Mouse (Mus musculus) layer of hippocampus, adult 9-11 months (tissue): ENCODE measurements at regions not wholly inside any gene's neighbourhood (a gene's known extent, or its start where the extent isn't known, plus 50 kb on each side); places are given as distances from the start of the nearest gene placed in this dataset.
"Not testable (repeated sequence)": the region's sequence is repeated elsewhere in the genome, so short reads cannot be mapped to it uniquely, and the experiment has no call there.

ENCODE experiments used
- DNase-seq: peaks from one replicate; pipeline ENCODE4 v3.0.0; 2022

DNA sequence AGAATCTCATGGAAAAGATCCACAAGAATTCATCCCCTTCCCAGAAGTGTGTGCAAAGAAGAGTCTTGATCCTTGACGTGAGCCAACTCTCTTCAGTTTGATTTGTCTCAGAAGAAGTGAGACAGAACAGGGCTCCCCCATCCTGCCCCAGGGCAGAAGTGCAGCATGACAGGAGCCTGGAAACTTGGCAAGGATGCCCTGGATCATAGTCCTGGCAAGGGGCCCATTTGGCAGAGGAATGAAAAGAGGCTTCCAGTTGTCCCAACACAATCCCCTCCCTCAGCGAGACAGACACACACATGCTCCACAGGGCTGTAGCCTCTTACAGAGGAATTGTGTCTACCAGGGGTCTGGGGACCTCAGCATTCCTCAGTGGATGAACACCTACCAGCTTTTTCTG lies 102.7 kb downstream of the Ptpn20 start:
- DNase-seq = peak; percentile 16

DNA sequence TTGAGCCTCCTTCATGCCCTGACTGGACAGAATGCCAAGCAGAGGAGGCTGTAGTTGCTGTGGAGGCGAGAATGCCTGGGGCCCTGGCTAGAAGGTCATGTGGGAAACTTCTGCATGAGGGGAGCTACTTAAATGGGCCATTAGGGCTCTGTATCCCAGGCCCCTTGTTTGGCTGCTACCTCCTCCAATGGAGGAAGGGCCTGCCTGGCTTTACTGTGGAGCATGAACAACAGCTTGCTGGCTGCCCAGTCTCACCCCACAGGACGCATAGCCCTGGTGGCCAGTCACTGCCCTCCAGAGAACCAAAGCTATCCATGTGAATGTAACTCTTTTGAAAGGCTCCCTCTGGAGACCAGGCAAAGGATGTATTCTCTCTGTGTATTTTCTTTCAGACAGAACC lies 105.2 kb downstream of the Ptpn20 start:
- no peak for DNase-seq

DNA sequence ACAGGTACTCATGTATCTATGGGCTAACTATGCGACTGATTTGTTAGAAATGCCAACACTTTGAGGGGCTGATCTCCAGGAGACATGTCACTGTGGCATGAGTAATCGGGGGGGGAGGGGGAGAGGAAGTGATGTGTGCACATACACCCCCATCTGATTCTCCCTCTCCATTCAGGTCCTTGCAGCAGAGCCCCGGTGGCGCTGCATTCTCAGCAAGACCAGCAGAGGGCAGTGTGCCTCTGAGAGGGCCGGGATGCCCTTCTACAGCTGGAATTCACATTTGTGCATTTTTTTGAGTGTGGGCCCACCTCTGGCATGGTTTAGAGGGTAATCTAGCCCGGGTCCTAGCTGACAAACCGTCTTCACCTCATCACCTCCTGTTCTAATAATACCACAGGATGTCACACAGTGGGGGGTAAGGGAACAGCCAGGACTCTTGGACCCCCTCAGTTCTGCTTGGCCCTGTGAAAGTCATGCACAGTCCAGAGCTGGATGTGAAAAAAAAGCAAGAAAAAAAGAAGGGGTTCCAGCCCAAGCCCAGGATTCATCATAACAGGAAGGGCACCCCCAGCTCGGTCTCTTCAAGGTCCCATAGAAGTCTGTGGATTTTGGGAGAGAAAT lies 106.5 kb downstream of the Ptpn20 start:
- peak; percentile 31 for DNase-seq

DNA sequence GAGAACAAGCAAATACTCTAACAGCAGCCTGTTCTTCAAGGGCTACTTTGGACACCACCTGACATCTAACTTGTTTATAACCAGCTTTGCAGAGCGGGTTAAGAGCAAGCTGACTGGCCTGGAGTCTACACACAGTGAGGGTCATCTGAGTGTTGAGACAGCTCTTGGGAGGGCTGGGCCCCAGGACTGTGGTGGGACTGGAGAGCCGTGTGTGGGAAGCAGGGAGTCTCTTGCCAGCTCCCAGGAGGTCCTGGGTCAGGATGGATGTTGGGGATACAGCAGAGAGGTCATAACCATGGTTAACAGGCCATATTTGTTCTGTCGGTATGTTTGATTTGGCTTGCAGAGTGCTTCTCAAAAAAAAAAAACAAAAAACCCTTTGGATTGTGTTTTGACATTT lies 107.8 kb downstream of the Ptpn20 start:
- DNase-seq = no peak

DNA sequence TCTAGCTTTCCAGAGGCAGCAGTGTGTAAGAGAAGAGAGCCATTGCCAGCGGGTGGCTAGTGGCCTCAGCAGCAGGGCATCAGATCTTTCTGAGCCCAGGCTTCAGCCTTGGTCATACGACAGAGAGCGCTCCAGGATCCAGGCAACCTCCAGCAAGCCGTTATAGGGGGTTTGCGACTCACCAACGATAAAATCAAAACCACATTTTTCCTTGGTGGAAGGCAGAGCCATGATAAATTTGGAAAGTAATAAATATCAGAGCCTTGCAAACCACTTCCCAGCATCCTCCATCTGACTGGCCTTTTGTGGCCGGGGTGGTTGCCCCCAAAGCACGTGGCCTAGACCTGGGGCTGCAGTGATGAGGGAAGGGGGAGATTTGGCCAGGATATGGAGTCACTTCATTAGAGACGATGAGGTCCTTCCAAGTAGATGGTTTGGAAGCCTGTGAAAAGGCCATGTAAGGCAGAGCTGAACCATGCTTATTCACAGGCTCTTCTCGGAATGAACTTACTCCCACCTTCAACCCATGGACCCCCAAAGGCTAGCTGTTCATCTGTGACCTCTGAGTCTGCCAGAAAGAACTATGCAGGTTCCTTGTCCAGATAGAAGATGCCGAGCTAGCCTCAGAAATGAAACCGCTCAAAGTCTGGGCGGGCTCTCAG lies 110.9 kb downstream of the Ptpn20 start:
- no peak for DNase-seq

DNA sequence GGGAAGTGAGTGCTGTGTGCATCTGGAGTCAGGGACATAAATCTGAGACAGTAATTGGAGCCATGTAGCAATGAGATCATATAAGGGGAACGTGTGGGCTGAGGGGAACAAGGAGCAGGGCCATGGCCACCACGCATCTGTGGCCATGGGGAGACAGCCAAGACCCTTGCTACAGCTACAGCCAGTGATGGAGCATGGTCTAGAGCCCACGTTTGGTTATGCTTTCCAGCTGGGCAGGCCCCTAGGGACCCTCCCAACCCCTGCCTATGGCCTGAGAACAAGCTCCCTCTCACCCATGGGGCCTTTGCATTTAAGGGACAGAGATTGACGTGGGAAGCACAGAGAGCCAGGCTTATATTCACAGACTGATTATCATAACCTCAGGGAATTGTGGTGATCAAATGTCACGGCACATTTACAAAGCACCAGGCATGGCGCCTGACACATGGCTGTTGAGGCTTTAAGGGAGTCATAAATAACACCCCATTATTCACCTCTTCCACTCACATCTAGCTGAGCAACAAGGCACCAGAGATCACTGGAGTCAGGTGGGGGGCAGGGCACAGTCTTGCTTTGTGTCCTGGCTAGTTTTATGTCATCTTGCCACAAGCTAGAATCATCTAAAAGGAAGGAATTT lies 118.8 kb downstream of the Ptpn20 start:
- no peak for DNase-seq

DNA sequence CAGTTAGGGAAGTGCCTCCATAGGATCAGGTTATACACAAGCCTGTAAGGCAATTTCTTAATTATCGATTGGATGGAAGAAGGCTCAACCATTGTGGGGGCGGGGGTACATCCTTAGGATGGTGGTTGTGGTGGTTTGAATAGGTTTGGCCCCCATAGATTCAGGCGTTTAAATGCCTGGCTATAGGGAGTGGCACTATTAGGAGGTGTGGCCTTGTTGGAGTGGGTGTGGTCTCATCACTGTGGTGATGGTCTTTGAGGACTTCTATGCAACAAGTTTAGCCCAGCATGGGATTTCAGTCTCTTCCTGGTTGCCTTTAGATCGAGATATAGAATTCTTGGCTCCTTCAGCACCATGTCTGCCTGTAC lies 119.3 kb downstream of the Ptpn20 start:
- no peak for DNase-seq

DNA sequence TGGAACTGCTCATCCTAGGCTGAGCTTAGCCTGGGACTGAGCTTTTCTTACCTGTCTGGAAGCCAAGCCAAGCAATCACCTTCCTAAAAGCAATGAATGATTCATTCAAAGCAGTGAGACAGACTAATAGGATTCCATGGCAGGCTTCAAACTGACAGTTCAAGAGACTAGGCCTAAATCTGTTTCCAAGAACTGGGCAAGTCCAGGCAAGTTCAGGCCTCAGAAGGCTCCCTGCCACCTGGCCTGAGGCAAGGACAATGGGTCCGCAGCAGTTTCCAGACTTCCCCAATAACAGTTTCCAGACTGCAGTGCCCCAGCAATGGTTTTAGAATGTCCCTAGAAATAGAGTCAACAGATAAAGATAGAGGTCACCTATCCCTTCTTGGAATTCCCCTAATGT lies 123.5 kb downstream of the Ptpn20 start:
- no peak for DNase-seq

DNA sequence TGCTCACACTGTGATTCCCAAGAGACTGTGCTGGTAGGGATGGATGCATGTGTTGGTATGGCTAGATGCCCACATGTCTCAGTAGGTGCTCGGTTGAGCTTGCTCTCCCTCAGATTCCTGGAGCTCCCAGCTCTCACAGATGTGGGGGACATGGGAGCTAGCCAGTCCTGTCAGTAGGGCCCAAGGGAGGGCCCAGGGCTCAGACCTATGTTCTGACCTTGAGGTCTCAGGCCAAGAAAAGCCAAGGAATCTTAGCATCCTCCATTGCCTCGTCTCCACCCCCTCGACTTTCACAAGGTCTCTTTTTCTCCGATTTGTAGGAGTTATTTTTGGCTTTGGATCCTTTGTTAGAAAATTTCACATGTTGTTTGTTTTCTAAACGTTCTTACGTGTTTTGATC lies 130.6 kb downstream of the Ptpn20 start:
- no peak for DNase-seq

DNA sequence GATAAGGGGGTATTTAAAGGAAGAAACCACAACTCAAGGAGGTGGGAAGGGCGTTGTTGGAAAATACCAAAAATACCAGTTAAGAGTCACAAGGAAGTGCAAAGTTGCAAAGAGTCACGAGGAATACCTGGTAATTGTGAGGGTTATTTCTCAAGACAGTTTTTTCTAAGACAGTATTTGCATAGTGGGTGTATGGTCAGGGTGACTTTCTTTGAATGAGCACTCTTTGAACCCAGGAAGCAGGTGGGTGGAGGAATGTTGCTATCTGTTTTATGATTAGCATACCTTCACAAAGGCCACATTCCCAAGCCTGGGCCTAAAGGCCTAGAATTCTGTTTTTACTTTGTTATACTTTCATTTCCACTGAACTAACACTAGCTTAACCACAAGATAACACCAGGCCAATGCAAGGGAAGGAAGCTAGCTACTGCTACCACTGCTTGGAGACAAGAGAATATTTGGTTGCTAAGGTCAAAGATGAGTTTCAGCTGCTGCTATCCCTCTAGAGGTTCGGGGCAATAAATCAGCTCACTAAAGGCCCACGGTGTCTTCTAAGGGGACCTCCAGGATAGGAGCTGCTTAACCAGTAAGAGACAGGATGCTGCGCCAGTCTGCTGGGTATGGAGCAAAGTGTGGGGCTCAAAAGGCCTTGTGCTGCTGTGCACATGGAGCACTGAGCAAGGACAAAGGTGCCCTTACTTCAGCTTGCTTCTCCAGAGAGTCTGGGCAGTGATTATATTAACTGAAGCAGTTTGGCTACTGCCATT lies 133.6 kb downstream of the Ptpn20 start:
- not testable (repeated sequence) for DNase-seq

DNA sequence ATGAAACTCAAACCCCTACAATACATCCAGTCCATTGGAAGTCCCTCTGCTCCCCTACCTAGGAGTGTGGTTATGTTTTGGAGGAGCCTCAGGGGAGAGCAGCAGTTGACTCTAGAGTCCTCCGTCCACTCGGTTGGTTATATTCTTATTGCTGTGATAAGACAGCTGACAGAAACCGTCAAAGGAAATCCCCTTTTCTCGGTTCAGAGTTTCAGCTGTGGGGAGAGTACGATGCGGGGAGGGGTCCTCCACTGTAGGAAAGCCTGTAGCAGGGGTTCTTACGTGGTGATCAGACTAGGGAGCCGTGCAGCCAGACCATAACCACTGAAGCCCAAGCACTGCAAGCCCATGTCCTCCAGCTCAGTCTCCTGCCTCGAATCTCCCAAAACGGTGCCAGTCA lies 137.5 kb downstream of the Ptpn20 start:
- no peak for DNase-seq

DNA sequence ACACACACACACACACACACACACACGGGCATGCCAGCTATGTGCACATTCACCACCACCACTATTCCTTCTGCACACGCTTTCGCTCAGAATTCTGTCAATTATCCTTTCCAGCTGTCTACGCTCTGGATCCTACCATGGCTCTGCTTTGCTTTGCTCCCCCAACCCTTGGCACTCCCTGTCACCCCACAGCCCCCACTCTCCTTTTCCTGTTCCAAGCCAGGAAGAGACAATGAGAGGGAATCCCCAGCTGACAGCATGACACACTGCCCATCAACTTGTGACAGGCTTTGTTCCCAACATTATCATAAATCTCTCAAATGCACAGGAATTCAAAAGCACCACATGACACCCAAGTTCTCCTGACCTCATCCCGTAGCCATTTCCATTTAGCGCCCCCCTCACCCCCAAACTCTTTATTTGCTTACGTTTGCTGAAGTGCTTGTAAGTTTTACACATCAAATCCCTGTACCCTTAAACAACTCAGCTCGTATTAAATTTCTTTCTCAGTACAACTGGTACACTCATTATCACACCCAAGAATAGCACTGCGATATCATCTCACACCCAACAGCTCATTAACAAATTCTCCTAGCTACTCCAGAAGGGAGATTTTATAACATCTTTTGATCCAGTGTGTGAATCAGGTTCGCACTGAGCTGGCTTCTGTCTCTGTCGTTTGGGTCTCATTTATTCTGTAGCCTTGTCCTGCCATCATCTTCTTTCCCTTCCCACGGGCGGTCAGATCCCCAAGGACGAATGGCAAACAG lies 140.3 kb downstream of the Ptpn20 start:
- peak; percentile 16 for DNase-seq

DNA sequence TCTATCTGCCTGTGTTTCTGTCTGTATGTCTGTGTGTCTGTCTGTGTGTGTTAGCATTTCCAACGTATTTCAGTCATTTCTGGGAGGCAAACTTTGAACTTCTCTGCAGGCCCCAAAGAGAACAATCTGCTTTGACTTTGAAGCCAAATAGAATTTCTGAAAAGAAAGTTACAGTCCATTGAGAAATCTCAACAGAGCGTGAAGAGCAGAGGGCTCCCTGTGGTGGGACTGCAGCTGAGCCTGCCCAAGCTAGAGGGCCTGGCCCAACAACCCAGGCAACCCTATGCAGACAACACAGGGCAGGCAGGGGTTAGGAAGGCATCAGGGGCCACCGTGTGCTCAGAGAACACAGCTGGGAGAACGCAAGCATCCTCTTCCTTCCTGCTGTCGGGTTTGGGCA lies 143.7 kb downstream of the Ptpn20 start:
- DNase-seq = no peak

DNA sequence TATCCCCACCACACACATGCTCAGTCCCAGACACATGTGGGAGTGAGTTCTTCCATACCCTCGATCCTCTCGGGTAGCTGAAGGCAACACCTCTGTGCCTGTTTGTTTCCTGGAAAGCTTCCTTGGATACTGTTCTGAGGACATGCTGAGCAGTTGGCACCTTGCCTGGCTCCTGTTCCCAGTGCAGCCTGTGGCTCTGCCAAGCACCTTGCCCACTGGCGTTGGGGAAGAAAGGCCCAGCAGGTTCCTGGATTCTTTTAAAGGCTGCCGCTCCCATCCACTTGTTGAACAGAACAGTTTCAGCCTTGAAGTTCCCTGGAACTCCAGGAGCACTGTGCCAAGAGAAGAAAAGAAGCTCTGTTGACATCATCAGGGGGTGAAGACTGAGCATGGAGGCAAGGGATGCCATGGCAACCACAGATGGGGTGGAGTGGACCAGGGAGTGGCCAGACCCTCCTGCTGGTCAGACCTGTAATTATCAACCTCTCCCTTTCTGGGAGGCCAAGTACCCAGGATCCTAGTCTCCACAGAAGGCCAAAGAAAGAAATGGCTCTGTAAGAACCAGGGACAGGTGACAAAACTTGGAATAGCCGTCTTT lies 145.5 kb downstream of the Ptpn20 start:
- peak; percentile 30 for DNase-seq

DNA sequence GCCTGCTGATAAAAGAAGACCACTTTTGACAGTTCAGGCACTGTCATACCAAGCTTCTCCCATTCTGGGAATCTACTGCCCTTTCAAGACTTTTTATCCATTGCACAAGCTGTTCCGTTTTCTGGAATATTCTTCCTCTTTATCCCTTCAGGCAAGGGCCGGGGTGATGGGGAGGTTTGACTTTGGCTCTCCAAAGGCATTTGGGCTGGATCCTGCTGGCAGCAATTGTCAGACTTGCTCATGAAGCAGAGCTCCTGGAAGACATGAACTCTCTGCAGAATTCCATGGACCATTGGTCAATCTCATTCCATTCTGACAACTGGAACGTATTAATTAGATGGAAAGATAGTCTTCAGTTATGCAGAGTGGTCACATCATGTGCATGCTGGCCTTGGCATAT lies 146.6 kb downstream of the Ptpn20 start:
- DNase-seq = no peak

DNA sequence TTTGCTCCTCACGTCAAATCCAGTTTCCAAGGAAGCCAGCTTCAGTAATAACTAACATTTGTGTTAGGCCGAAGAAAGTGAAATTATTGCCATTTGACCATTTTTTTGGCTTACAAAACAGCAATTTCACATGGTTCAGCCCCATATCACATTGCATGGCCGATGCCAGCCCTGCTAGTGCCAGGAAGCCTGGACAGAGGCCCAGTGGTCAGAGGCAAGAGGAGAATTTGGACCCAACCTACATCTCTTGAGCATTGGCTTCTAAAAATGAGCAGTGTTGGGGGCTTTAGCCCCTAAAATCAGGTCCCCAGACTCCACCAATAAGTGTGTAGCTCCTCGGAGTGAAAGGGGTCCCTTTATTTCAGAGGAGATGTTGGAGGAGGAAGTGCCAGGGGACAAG lies 157.2 kb downstream of the Ptpn20 start:
- DNase-seq = no peak

DNA sequence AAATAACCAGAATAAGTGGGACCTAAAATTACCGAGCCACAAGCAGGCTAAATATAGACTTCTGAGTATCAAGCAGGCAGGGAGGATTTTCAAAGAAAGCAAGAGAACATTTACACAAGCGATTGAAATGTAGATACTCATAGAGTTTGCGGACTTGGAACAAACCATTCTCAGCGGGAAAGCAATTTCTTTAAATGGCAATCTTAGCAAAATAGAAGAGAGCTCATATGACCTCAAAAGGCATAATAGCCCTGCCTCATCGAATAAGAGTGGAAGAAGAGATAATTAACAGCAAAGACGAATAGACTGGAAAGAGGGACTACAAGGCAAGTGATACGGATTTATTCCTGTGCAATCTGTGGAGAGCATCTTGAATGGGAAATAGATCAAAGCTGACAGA lies 163.7 kb upstream of the Gdf10 start:
- DNase-seq = no peak

DNA sequence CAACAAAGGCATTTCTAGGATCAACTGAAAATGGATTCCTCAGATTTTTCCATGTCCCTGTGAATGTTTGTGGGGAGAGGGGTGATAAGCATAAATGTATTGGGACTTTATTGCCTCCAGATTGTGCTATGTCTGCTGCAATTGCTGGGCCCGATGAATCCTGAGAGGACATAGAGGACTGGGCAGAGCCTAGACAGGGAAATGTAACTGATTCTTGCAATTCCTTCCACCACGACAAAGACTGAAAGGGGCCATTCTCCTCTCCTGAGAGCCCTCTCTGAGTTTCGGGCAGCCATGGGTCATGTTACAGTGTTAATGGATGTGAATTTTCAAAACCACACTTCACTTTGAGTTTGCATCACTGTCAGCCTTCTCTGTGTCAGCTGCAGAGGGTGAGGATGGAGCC lies 159.7 kb upstream of the Gdf10 start:
- no peak for DNase-seq

DNA sequence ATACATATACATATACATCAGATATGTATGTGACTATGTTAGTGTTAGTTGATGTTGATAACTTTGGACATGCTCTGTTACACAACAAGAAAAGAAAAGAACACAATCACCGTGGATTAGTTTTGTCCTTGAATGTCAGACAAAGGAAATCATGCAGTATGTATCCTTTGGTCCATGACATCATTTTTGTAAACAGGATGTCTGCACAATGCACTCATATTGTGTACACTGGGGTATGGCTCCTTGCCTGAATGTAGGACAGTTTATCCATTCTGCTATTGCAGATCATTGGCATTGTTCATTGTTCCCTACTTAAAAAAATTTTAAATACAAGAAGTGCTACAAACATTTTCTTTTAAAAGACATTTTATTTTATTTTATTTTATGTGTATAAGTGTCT lies 157.6 kb upstream of the Gdf10 start:
- no peak for DNase-seq

DNA sequence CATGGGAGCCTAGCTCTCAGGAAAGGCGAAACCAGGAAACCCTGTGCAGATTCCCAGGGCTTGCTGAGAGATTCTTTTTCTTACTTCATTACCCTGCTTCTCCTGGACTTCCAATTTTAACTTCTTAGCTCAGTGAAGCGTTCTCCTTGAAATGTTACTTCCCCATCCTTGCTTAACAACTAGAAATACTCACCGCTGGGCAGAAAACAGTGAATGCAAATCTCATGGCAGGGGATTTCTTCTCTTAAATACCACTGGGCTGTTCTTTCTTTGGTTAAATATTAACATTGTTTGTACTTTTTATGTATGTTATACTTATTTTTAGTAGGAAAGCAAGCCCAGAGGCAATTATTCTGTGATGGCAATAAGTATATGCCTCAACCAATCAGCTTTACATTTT lies 151.0 kb upstream of the Gdf10 start:
- DNase-seq = no peak

DNA sequence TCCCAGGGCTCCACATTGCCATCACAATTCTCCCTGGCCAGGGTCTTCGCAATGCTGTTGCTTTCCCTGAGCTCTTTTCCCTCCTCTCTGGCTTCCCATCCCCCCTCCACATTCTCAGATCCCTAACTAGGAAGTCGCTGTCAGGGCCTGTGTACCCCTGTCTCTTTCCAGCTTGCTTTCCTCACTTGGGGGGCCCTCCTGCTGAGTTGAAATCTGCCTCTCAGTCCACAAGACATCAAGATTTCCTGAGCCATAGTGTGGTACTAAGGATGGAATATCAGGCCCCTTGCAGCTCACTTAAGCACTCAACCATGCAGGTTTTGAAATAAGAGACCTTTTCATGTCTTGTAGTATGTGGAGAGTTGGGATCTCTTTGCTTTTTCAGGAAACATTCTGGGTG lies 133.8 kb upstream of the Gdf10 start:
- no peak for DNase-seq

DNA sequence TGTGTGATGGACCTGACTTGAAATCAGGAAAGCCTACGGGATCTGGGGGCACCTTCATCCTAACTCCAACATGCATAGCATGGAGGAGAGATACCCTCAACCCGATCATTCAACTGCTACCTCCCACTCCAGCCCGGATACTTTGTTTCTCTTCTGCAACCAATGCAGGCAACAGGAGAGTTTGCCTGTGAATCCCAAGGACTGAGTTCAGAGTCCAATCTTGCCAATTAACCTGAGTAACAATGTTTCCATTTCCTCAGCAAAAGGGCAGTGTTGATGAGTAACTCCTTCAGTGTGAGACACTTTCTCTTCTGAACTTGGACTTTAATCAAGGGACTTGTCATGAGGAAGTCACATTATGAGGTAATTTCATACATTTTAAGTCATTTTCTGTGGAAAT lies 129.1 kb upstream of the Gdf10 start:
- DNase-seq = no peak
